Mouse (Mus musculus) heart, adult 2 months (tissue): ENCODE measurements at regions not wholly inside any gene's neighbourhood (a gene's known extent, or its start where the extent isn't known, plus 50 kb on each side); places are given as distances from the start of the nearest gene placed in this dataset.

Source experiments
- CTCF ChIP-seq: fragments of 200-600 bp; IDR thresholded peaks from 2 replicates; pipeline ENCODE4 v1.8.1; 2022; ENCODE audit warnings: antibody characterized with exemption, mild to moderate bottlenecking, moderate library complexity
- POLR2A ChIP-seq: fragments of 200-500 bp; IDR thresholded peaks from 2 replicates; pipeline ENCODE4 v1.6.1; 2011; ENCODE audit warnings: mild to moderate bottlenecking, low read depth, low read length, control low read depth; ENCODE audit not compliant: insufficient read depth

DNA sequence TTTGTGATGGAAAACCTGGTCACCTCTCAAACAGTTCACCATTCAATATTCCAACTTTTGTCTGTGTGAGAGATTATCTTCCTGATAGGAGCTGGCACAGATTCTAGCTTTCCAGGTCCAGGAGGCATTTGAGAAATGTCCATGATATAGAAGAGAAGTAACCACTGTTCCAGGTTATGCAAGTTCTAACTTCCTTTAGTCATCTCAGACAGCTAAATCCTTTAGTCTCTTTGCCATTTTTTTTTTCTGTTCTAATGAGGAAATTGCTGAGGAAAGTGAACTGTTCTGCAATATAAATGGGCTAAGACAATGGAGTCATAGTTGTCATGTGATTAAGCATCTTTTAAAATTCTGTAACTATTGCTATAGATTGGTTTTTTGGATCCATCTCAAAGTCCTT is 155.7 kb upstream of the Trp63 start:
- TF ChIP-seq CTCF (no peak), POLR2A (no peak)
